25 mouse cellular contexts compared by ENCODE assay signal in the genomic region with DNA sequence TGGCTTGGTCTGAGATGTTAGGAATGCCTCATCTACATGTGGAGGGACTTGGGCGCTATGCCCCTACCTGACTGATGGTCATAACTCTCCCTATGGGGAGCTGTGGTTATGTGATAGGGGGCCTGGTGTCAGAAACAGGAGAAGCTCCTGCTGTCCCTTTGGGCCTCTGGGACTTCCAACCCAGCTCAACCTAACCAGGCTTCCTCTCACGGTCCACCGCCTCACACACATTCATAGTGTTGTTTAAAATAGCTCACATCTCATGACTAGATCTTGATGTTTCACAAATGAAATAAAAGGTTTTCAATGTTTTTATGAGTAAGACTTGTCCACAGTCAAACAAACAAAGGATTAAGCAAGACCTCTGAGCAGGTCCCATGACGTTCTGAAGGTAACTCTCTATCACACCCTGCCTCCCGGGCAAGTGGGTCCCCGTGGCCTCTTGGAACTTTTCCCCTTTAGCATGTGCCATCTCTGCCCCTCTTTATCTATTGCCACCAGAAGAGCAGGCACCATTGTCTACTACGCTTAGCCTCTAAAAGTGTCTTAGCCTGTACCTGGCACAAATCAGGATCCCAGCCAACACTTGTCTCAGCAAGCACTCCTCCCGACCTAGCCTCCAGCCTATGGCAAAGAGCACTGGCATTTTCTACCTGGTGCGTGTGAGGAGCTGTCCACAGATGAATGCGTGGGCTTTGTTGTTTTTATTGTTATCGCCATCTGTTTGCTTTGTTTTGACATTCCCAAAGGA. TPM values are rescaled to one million over a fixed set of nuclear protein-coding genes. Genes with fewer than 3 reads are reported as not detected.
DNase-seq lines count a peak whose midpoint lies in the region; ATAC-seq and TF ChIP-seq lines count a peak whose summit lies in the region.
"Had no signal": no experiment of that assay in that cellular context is flagged by ENCODE, and none has a peak within 500 bp of the region (broad histone marks: within the 10 kb centered on the region; RNA-seq: fewer than 3 reads in every experiment).

No protein-coding gene starts in this region.

- H3K4me2 ChIP-seq in forebrain, embryonic 13.5 days, result no peak overlapping the region
- H3K4me2 ChIP-seq: forebrain, embryonic 15.5 days; heart, embryonic 13.5 days; kidney, embryonic 15.5 days; limb, embryonic 12.5 days; liver, embryonic 11.5 days; midbrain, embryonic 11.5 days had no signal

- H3K4me1 ChIP-seq in cerebellum, adult 2 months (ENCODE audit: control insufficient read depth, insufficient read depth, low read length), result peaks cover 11% of the 10 kb centered on the region
- peaks cover 11% of the 10 kb centered on the region for H3K4me1 ChIP-seq in forebrain, embryonic 13.5 days

- ATAC-seq in forebrain, embryonic 13.5 days, result no peak
- ATAC-seq: activated CD4-positive, CD25-positive, alpha-beta regulatory T cell, adult 4 months; forebrain, embryonic 15.5 days; intestine, postnatal 0 days; liver, postnatal 0 days; lung, postnatal 0 days had no signal

- no peak for TF ChIP-seq CTCF in cerebellum, adult 2 months (IDR thresholded peaks at IDR 0.05; ENCODE audit: borderline replicate concordance, insufficient read depth, low read depth, low read length)

- H3K27me3 ChIP-seq in cerebellum, adult 2 months (ENCODE audit: control insufficient read depth, insufficient read depth, low read length), result no peaks in the 10 kb centered on the region
- no peaks in the 10 kb centered on the region for H3K27me3 ChIP-seq in forebrain, embryonic 13.5 days
- H3K27me3 ChIP-seq: CH12.LX; forebrain, embryonic 15.5 days; kidney, embryonic 15.5 days; limb, embryonic 12.5 days had no signal

- H3K9ac ChIP-seq in forebrain, embryonic 13.5 days, result no peak overlapping the region
- H3K9ac ChIP-seq: forebrain, embryonic 15.5 days; heart, embryonic 13.5 days; kidney, embryonic 15.5 days; limb, embryonic 12.5 days; liver, postnatal 0 days had no signal

- H3K36me3 ChIP-seq in forebrain, embryonic 13.5 days (ENCODE audit: poor library complexity, severe bottlenecking), result no peaks in the 10 kb centered on the region
- H3K36me3 ChIP-seq: forebrain, embryonic 15.5 days; G1E; heart, embryonic 13.5 days; kidney, embryonic 15.5 days; limb, embryonic 12.5 days had no signal

- peak overlapping the region; percentile 68; the same call in 1 of the 2 replicates for H3K27ac ChIP-seq in cerebellum, adult 2 months (ENCODE audit: insufficient read depth, low read length)
- H3K27ac ChIP-seq in forebrain, embryonic 13.5 days, result no peak overlapping the region
- H3K27ac ChIP-seq: forebrain, embryonic 15.5 days; heart, embryonic 13.5 days; kidney, embryonic 15.5 days; limb, embryonic 12.5 days; macrophage had no signal

- no peaks in the 10 kb centered on the region for H3K9me3 ChIP-seq in forebrain, embryonic 13.5 days (replicated peaks)
- H3K9me3 ChIP-seq: forebrain, embryonic 15.5 days; G1E; heart, embryonic 13.5 days; kidney, embryonic 15.5 days; limb, embryonic 12.5 days had no signal

- peak; percentile 30 to 65 for DNase-seq in cerebellum, adult 2 months
- DNase-seq in cerebellum, postnatal 10 days, result no peak
- peak; percentile 25 to 31 for DNase-seq in urinary bladder, postnatal 36 days (ENCODE audit: low spot score in 2 of 2)
- DNase-seq in urinary bladder, postnatal 25 days (ENCODE audit: low spot score), result no peak
- peak; percentile 77 for DNase-seq in gonadal fat pad, adult 2 months (ENCODE audit: low read depth)
- no peak for DNase-seq in layer of hippocampus, adult 8-10 months (ENCODE audit: low spot score in 2 of 2)
- DNase-seq: adrenal gland, postnatal 10 days; heart, adult 11 months; heart, postnatal 14 days; kidney, postnatal 36 days; liver, postnatal 0 days; right cerebral cortex, postnatal 4 days had no signal

- no peak for TF ChIP-seq POLR2A in cerebellum, adult 2 months (IDR thresholded peaks at IDR 0.05; ENCODE audit: borderline replicate concordance, insufficient read depth, low read length)

- no peak overlapping the region for H3K4me3 ChIP-seq in cerebellum, adult 2 months (replicated peaks; ENCODE audit: insufficient read depth, low read depth, low read length)
- H3K4me3 ChIP-seq in forebrain, embryonic 13.5 days, result no peak overlapping the region
- H3K4me3 ChIP-seq: forebrain, embryonic 15.5 days; heart, embryonic 13.5 days; kidney, embryonic 15.5 days; limb, embryonic 12.5 days had no signal

- WGBS in cerebellum, adult 2 months, result 48% methylated on average over 11 of the region's 11 CpGs
- WGBS in forebrain, embryonic 13.5 days, result 87% methylated on average over 11 of the region's 11 CpGs

RNA-seq across cellular contexts. Expression of a gene that starts 3.9 kb away (rescaled TPM):
- 23.0 and 23.6 TPM in 2 replicates for polyA plus RNA-seq in cerebellum, adult 2 months (2012; rRNA removed)
- 10.4 and 10.9 TPM in 2 replicates for polyA plus RNA-seq in gonadal fat pad, adult 2 months (2012; rRNA removed)
- 10 to 100 TPM; 20.7 to 25.0 (median 22.7) TPM for total RNA-seq in layer of hippocampus, adult 8-10 months (2022)
- polyA plus RNA-seq in forebrain, embryonic 13.5 days (2015; fragmentation: Nextera tagmentation; extraction: Ambion mirVana), result 38.5 and 42.3 TPM in 2 replicates

Comparison
In these comparisons a context has a peak if more than half of its experiments do, and no peak if none do; other contexts are left out.
1. DNase-seq: peak in cerebellum, adult 2 months (2 of 2), urinary bladder, postnatal 36 days (2 of 2) and gonadal fat pad, adult 2 months (single experiment); none in cerebellum, postnatal 10 days (0 of 2), urinary bladder, postnatal 25 days (single experiment) and layer of hippocampus, adult 8-10 months (0 of 2).